Mouse (Mus musculus): Measurements from ENCODE around the gene Lasp1.
"Not testable (repeated sequence)": the region's sequence is repeated elsewhere in the genome, so short reads cannot be mapped to it uniquely, and the experiment has no call there.

Gene Lasp1

GRCm38 (mm10) chr11:97872378-97872777 lies 73.6 kb downstream of the Lasp1 start:
- not testable (repeated sequence) for DNase-seq (ENCODE audit: low read depth, low spot score)

GRCm38 (mm10) chr11:97874396-97874795 lies 75.6 kb downstream of the Lasp1 start:
- DNase-seq (ENCODE audit: low read depth, low spot score), result no peak

- no peak for DNase-seq (ENCODE audit: low read depth, low spot score)
Measured at GRCm38 (mm10) chr11:97877341-97877740, 78.5 kb downstream of the Lasp1 start.

GRCm38 (mm10) chr11:97880362-97880761 lies 81.6 kb downstream of the Lasp1 start:
- DNase-seq (ENCODE audit: low read depth, low spot score), result no peak

- peak; percentile 80 for DNase-seq (ENCODE audit: low read depth, low spot score)
Measured at GRCm38 (mm10) chr11:97883542-97883917, 84.7 kb downstream of the Lasp1 start.

- DNase-seq (ENCODE audit: low read depth, low spot score), result peak; percentile 97
Measured at GRCm38 (mm10) chr11:97883918-97884600, 85.3 kb downstream of the Lasp1 start, which contains the start of gene Fbxo47. TSS of gene Fbxo47 (minus strand) at chr11:97884154.

GRCm38 (mm10) chr11:97884601-97885185 lies 85.9 kb downstream of the Lasp1 start:
- DNase-seq (ENCODE audit: low read depth, low spot score), result peak; percentile 12

GRCm38 (mm10) chr11:97885296-97885915 lies 86.6 kb downstream of the Lasp1 start:
- DNase-seq (ENCODE audit: low read depth, low spot score), result no peak
